9 mouse cellular contexts compared by ENCODE assay signal in genomic region chr4:134660630-134661183, GRCm38 (mm10). TPM values are rescaled to one million over a fixed set of nuclear protein-coding genes. Genes with fewer than 3 reads are reported as not detected.
DNase-seq lines count a peak whose midpoint lies in the region; ATAC-seq and TF ChIP-seq lines count a peak whose summit lies in the region.
"Had no signal": no experiment of that assay in that cellular context is flagged by ENCODE, and none has a peak within 500 bp of the region (broad histone marks: within the 10 kb centered on the region; RNA-seq: fewer than 3 reads in every experiment).

No protein-coding gene starts in this region.

- no peaks in the 10 kb centered on the region for H3K9me3 ChIP-seq in heart, embryonic 14.5 days (ENCODE audit: control insufficient read depth, low read length)
- no peaks in the 10 kb centered on the region for H3K9me3 ChIP-seq in forebrain, embryonic 13.5 days (replicated peaks)
- H3K9me3 ChIP-seq in midbrain, embryonic 11.5 days (ENCODE audit: control insufficient read depth, low read length): no peaks in the 10 kb centered on the region
- H3K9me3 ChIP-seq in liver, postnatal 0 days (ENCODE audit: low read length): no peaks in the 10 kb centered on the region
- H3K9me3 ChIP-seq: liver, embryonic 13.5 days had no signal

- H3K36me3 ChIP-seq in heart, embryonic 14.5 days (ENCODE audit: control insufficient read depth, insufficient read depth, low read length): no peaks in the 10 kb centered on the region
- H3K36me3 ChIP-seq in forebrain, embryonic 13.5 days (ENCODE audit: poor library complexity, severe bottlenecking): no peaks in the 10 kb centered on the region
- no peaks in the 10 kb centered on the region for H3K36me3 ChIP-seq in midbrain, embryonic 11.5 days (ENCODE audit: control insufficient read depth, insufficient read depth, low read length)
- H3K36me3 ChIP-seq in liver, postnatal 0 days (replicated peaks; ENCODE audit: insufficient read depth, low read length): no peaks in the 10 kb centered on the region
- H3K36me3 ChIP-seq: liver, embryonic 13.5 days had no signal

- peak overlapping the region; percentile 54; the same call in 1 of the 2 replicates for H3K9ac ChIP-seq in heart, embryonic 14.5 days (ENCODE audit: low read length)
- peak overlapping the region; percentile 49; the same call in 1 of the 2 replicates for H3K9ac ChIP-seq in forebrain, embryonic 13.5 days
- H3K9ac ChIP-seq in midbrain, embryonic 11.5 days (ENCODE audit: low read length): peak overlapping the region; percentile 33; the same call in 1 of the 2 replicates
- H3K9ac ChIP-seq in liver, postnatal 0 days (replicated peaks): no peak overlapping the region
- H3K9ac ChIP-seq: liver, embryonic 13.5 days had no signal

- DNase-seq in heart, adult 8-10 months (ENCODE audit: low spot score): no peak
- peak; percentile 53 for DNase-seq in cerebellum, adult 8-10 months
- no peak for DNase-seq in midbrain, embryonic 11.5 days (ENCODE audit: low spot score, missing footprints)
- DNase-seq in testis, postnatal 10 days (ENCODE audit: low spot score): no peak
- no peak for DNase-seq in liver, postnatal 0 days
- no peak for DNase-seq in ovary, adult 18-20 months (ENCODE audit: low spot score)
- DNase-seq: liver, embryonic 13.5 days had no signal

- H3K4me3 ChIP-seq in heart, embryonic 14.5 days (ENCODE audit: control insufficient read depth in 1 of 2, insufficient read depth in 1 of 2, low read depth in 1 of 2, low read length in 2 of 2): no peak overlapping the region
- no peak overlapping the region for H3K4me3 ChIP-seq in forebrain, embryonic 13.5 days
- H3K4me3 ChIP-seq in midbrain, embryonic 11.5 days (ENCODE audit: low read depth, low read length): no peak overlapping the region
- H3K4me3 ChIP-seq in liver, postnatal 0 days (ENCODE audit: low read depth, low read length): no peak overlapping the region
- H3K4me3 ChIP-seq: liver, embryonic 13.5 days had no signal

- H3K27me3 ChIP-seq in heart, embryonic 14.5 days (ENCODE audit: control insufficient read depth, insufficient read depth, low read length): no peaks in the 10 kb centered on the region
- H3K27me3 ChIP-seq in forebrain, embryonic 13.5 days: no peaks in the 10 kb centered on the region
- no peaks in the 10 kb centered on the region; the same call in 1 of the 2 replicates for H3K27me3 ChIP-seq in midbrain, embryonic 11.5 days (ENCODE audit: control insufficient read depth, insufficient read depth, low read length)
- H3K27me3 ChIP-seq in liver, postnatal 0 days (ENCODE audit: insufficient read depth, low read length): no peaks in the 10 kb centered on the region

- TF ChIP-seq EP300 in liver, postnatal 0 days (IDR thresholded peaks at IDR 0.05; ENCODE audit: low read depth): no peak

- no peak overlapping the region for H3K27ac ChIP-seq in heart, embryonic 14.5 days (replicated peaks in 1 of 2; ENCODE audit: control insufficient read depth in 1 of 2, insufficient read depth in 1 of 2, low read depth in 2 of 2, low read length in 2 of 2)
- peak overlapping the region; percentile 35; the same call in 1 of the 2 replicates for H3K27ac ChIP-seq in forebrain, embryonic 13.5 days
- no peak overlapping the region for H3K27ac ChIP-seq in midbrain, embryonic 11.5 days (ENCODE audit: low read depth, low read length)
- H3K27ac ChIP-seq in liver, postnatal 0 days (ENCODE audit: low read depth): no peak overlapping the region
- H3K27ac ChIP-seq: liver, embryonic 13.5 days had no signal

- WGBS in heart, embryonic 14.5 days: 62% methylated on average over 18 of the region's 18 CpGs
- WGBS in forebrain, embryonic 13.5 days: 27% methylated on average over 18 of the region's 18 CpGs
- 37% methylated on average over 18 of the region's 18 CpGs for WGBS in midbrain, embryonic 11.5 days
- 69% methylated on average over 18 of the region's 18 CpGs for WGBS in liver, postnatal 0 days (ENCODE audit: insufficient replicate concordance)

- peaks cover 37 to 41% of the 10 kb centered on the region in 2 experiments for H3K4me1 ChIP-seq in heart, embryonic 14.5 days (ENCODE audit: control insufficient read depth in 2 of 2, insufficient read depth in 2 of 2, low read length in 2 of 2)
- H3K4me1 ChIP-seq in forebrain, embryonic 13.5 days: peaks cover 59% of the 10 kb centered on the region
- peaks cover 39% of the 10 kb centered on the region for H3K4me1 ChIP-seq in midbrain, embryonic 11.5 days (ENCODE audit: control insufficient read depth, insufficient read depth, low read length)
- no peaks in the 10 kb centered on the region for H3K4me1 ChIP-seq in liver, postnatal 0 days (ENCODE audit: insufficient read depth)

- TF ChIP-seq CTCF in liver, postnatal 0 days (IDR thresholded peaks at IDR 0.05; ENCODE audit: low read depth): no peak

- H3K4me2 ChIP-seq in heart, embryonic 14.5 days (ENCODE audit: low read length): 0 out of 2 replicates have a peak overlapping the region, but pooled peaks have one; percentile 65
- peak overlapping the region; percentile 59 for H3K4me2 ChIP-seq in forebrain, embryonic 13.5 days
- peak overlapping the region; percentile 38 for H3K4me2 ChIP-seq in midbrain, embryonic 11.5 days
- no peak overlapping the region for H3K4me2 ChIP-seq in liver, postnatal 0 days (ENCODE audit: low read depth, low read length)
- H3K4me2 ChIP-seq: liver, embryonic 13.5 days had no signal

- ATAC-seq in heart, embryonic 14.5 days (ENCODE audit: insufficient number of reproducible peaks, insufficient read depth, low FRiP score, low read depth): no peak
- ATAC-seq in forebrain, embryonic 13.5 days: 0 out of 2 replicates have a peak, but pooled peaks have one; percentile 17
- peak; percentile 30; the same call in 1 of the 2 replicates for ATAC-seq in midbrain, embryonic 11.5 days (ENCODE audit: low FRiP score)
- ATAC-seq in liver, postnatal 0 days: no peak

RNA-seq across cellular contexts. Expression of gene Man1c1, which starts 43.4 kb away (rescaled TPM):
- 7.8 TPM in 2 replicates for polyA plus RNA-seq in heart, embryonic 14.5 days (2014; fragmentation: Nextera tagmentation; extraction: Ambion mirVana)
- total RNA-seq in heart, adult 8-10 months (2022): 10 to 100 TPM; 22.6 to 26.7 (median 25.3) TPM
- 1.6 TPM in 2 replicates for polyA plus RNA-seq in forebrain, embryonic 13.5 days (2015; fragmentation: Nextera tagmentation; extraction: Ambion mirVana)
- 3.1 and 3.2 TPM in 2 replicates for polyA plus RNA-seq in midbrain, embryonic 11.5 days (2014; fragmentation: Nextera tagmentation; extraction: Ambion mirVana)
- polyA plus RNA-seq in liver, postnatal 0 days (2015; fragmentation: Nextera tagmentation; extraction: Ambion mirVana): 1.5 and 1.7 TPM in 2 replicates

Comparison
In these comparisons a context has a peak if more than half of its experiments do, and no peak if none do; other contexts are left out.
1. ATAC-seq: peak in forebrain, embryonic 13.5 days (single experiment) and midbrain, embryonic 11.5 days (single experiment); none in heart, embryonic 14.5 days (single experiment) and liver, postnatal 0 days (single experiment).